Mouse (Mus musculus) left cerebral cortex, postnatal 14 days (tissue): ENCODE results near the gene Pomp. TPM values are rescaled to one million over a fixed set of nuclear protein-coding genes. Genes with fewer than 3 reads are reported as not detected.

Experiments
- total RNA-seq, 2 experiments: library from RNA; stranded (reverse); gene quantifications; 2 replicates each; pipeline ENCODE4 v1.2.3; 2021

Gene Pomp
- total RNA-seq, 2 experiments from 2014 or later: 151 to 156 TPM

Other genes starting within 250 kb of the Pomp start
- gene Flt1, start 134.4 kb upstream of the Pomp start, total RNA-seq: 10 to 100 TPM; 28.9 to 35.8 TPM
- 1 to 10 TPM; 5.7 to 7.3 TPM for gene Slc46a3, start 34.4 kb downstream of the Pomp start, total RNA-seq
- gene Mtus2, start 96.9 kb downstream of the Pomp start, total RNA-seq: 10 to 100 TPM; 37.7 to 45.7 TPM